Mouse (Mus musculus): ENCODE data around the gene Hsd17b13. TPM values are rescaled to one million over a fixed set of nuclear protein-coding genes. Genes with fewer than 3 reads are reported as not detected.

Hsd17b13 gene
- polyA plus RNA-seq, 1 experiment from 2014 or later: not detected

- no peak for ATAC-seq (ENCODE audit: insufficient read depth, low FRiP score, low TSS enrichment)
- no peaks in the 10 kb centered on the region for H3K9me3 ChIP-seq (ENCODE audit: control insufficient read depth, low read length)
- no peaks in the 10 kb centered on the region for H3K36me3 ChIP-seq (ENCODE audit: control insufficient read depth, insufficient read depth, low read length)
- no peak for DNase-seq (ENCODE audit: low spot score)
- no peak overlapping the region for H3K4me3 ChIP-seq (ENCODE audit: low read depth, low read length)
- H3K9ac ChIP-seq (ENCODE audit: low read length): no peak overlapping the region
- WGBS: 94% methylated on average over 7 of the region's 7 CpGs
- no peaks in the 10 kb centered on the region for H3K4me1 ChIP-seq (ENCODE audit: control insufficient read depth, insufficient read depth, low read length)
- H3K27me3 ChIP-seq (ENCODE audit: control insufficient read depth, insufficient read depth, low read length): no peaks in the 10 kb centered on the region
- H3K4me2 ChIP-seq (ENCODE audit: low read depth): no peak overlapping the region
- no peak overlapping the region for H3K27ac ChIP-seq (ENCODE audit: low read depth, low read length)
These were observed 33.1 kb upstream of the Hsd17b13 start for GRCm38 (mm10) chr5:104010261-104010660.

- DNase-seq (ENCODE audit: low spot score): no peak
- no peak overlapping the region for H3K27ac ChIP-seq (ENCODE audit: low read depth, low read length)
- H3K27me3 ChIP-seq (ENCODE audit: control insufficient read depth, insufficient read depth, low read length): no peaks in the 10 kb centered on the region
- no peaks in the 10 kb centered on the region for H3K36me3 ChIP-seq (ENCODE audit: control insufficient read depth, insufficient read depth, low read length)
- WGBS: 89% methylated on average over 3 of the region's 3 CpGs
- H3K9me3 ChIP-seq (ENCODE audit: control insufficient read depth, low read length): no peaks in the 10 kb centered on the region
- ATAC-seq (ENCODE audit: insufficient read depth, low FRiP score, low TSS enrichment): no peak
- no peak overlapping the region for H3K9ac ChIP-seq (ENCODE audit: low read length)
- H3K4me2 ChIP-seq (ENCODE audit: low read depth): no peak overlapping the region
- no peaks in the 10 kb centered on the region for H3K4me1 ChIP-seq (ENCODE audit: control insufficient read depth, insufficient read depth, low read length)
- no peak overlapping the region for H3K4me3 ChIP-seq (ENCODE audit: low read depth, low read length)
These were observed 32.2 kb upstream of the Hsd17b13 start for GRCm38 (mm10) chr5:104009421-104009820.

- no peak overlapping the region for H3K4me2 ChIP-seq (ENCODE audit: low read depth)
- H3K27me3 ChIP-seq (ENCODE audit: control insufficient read depth, insufficient read depth, low read length): no peaks in the 10 kb centered on the region
- no peak overlapping the region for H3K27ac ChIP-seq (ENCODE audit: low read depth, low read length)
- DNase-seq (ENCODE audit: low spot score) (no peak), ATAC-seq (ENCODE audit: insufficient read depth, low FRiP score, low TSS enrichment) (no peak)
- no peaks in the 10 kb centered on the region for H3K36me3 ChIP-seq (ENCODE audit: control insufficient read depth, insufficient read depth, low read length)
- 70% methylated on average over 5 of the region's 5 CpGs for WGBS
- H3K4me3 ChIP-seq (ENCODE audit: low read depth, low read length): no peak overlapping the region
- H3K9me3 ChIP-seq (ENCODE audit: control insufficient read depth, low read length): no peaks in the 10 kb centered on the region
- H3K4me1 ChIP-seq (ENCODE audit: control insufficient read depth, insufficient read depth, low read length): no peaks in the 10 kb centered on the region
- no peak overlapping the region for H3K9ac ChIP-seq (ENCODE audit: low read length)
These were observed 30.6 kb upstream of the Hsd17b13 start for GRCm38 (mm10) chr5:104007801-104008200.

GRCm38 (mm10) chr5:104006811-104007210 lies 29.6 kb upstream of the Hsd17b13 start:
- ATAC-seq (ENCODE audit: insufficient read depth, low FRiP score, low TSS enrichment) (no peak), DNase-seq (ENCODE audit: low spot score) (no peak)
- 74% methylated on average over 3 of the region's 3 CpGs for WGBS
- Histone ChIP-seq H3K4me3 (ENCODE audit: low read depth, low read length) (no peak overlapping the region), H3K4me1 (ENCODE audit: control insufficient read depth, insufficient read depth, low read length) (no peaks in the 10 kb centered on the region), H3K27ac (ENCODE audit: low read depth, low read length) (no peak overlapping the region), H3K9me3 (ENCODE audit: control insufficient read depth, low read length) (no peaks in the 10 kb centered on the region), H3K36me3 (ENCODE audit: control insufficient read depth, insufficient read depth, low read length) (no peaks in the 10 kb centered on the region), H3K27me3 (ENCODE audit: control insufficient read depth, insufficient read depth, low read length) (no peaks in the 10 kb centered on the region), H3K4me2 (ENCODE audit: low read depth) (no peak overlapping the region), H3K9ac (ENCODE audit: low read length) (no peak overlapping the region)

- WGBS: 96% methylated on average over 2 of the region's 2 CpGs
- H3K9me3 ChIP-seq (ENCODE audit: control insufficient read depth, low read length): no peaks in the 10 kb centered on the region
- H3K4me2 ChIP-seq (ENCODE audit: low read depth): no peak overlapping the region
- H3K9ac ChIP-seq (ENCODE audit: low read length): no peak overlapping the region
- no peaks in the 10 kb centered on the region for H3K27me3 ChIP-seq (ENCODE audit: control insufficient read depth, insufficient read depth, low read length)
- no peaks in the 10 kb centered on the region for H3K4me1 ChIP-seq (ENCODE audit: control insufficient read depth, insufficient read depth, low read length)
- no peaks in the 10 kb centered on the region for H3K36me3 ChIP-seq (ENCODE audit: control insufficient read depth, insufficient read depth, low read length)
- no peak overlapping the region for H3K4me3 ChIP-seq (ENCODE audit: low read depth, low read length)
- ATAC-seq (ENCODE audit: insufficient read depth, low FRiP score, low TSS enrichment) (no peak), DNase-seq (ENCODE audit: low spot score) (no peak)
- no peak overlapping the region for H3K27ac ChIP-seq (ENCODE audit: low read depth, low read length)
These were observed 26.7 kb upstream of the Hsd17b13 start for GRCm38 (mm10) chr5:104003955-104004354.

GRCm38 (mm10) chr5:104003256-104003931 lies 26.2 kb upstream of the Hsd17b13 start:
- H3K9ac ChIP-seq (ENCODE audit: low read length): no peak overlapping the region
- DNase-seq (ENCODE audit: low spot score): no peak
- peak overlapping the region; percentile 20 for H3K4me2 ChIP-seq (ENCODE audit: low read depth)
- H3K4me3 ChIP-seq (ENCODE audit: low read depth, low read length): no peak overlapping the region
- H3K27me3 ChIP-seq (ENCODE audit: control insufficient read depth, insufficient read depth, low read length): no peaks in the 10 kb centered on the region
- no peaks in the 10 kb centered on the region for H3K36me3 ChIP-seq (ENCODE audit: control insufficient read depth, insufficient read depth, low read length)
- 53% methylated on average over 15 of the region's 15 CpGs for WGBS
- H3K27ac ChIP-seq (ENCODE audit: low read depth, low read length): no peak overlapping the region
- H3K4me1 ChIP-seq (ENCODE audit: control insufficient read depth, insufficient read depth, low read length): no peaks in the 10 kb centered on the region
- ATAC-seq (ENCODE audit: insufficient read depth, low FRiP score, low TSS enrichment): no peak
- H3K9me3 ChIP-seq (ENCODE audit: control insufficient read depth, low read length): no peaks in the 10 kb centered on the region

- no peak overlapping the region for H3K4me3 ChIP-seq (ENCODE audit: low read depth, low read length)
- no peak overlapping the region for H3K27ac ChIP-seq (ENCODE audit: low read depth, low read length)
- peak overlapping the region; percentile 20 for H3K4me2 ChIP-seq (ENCODE audit: low read depth)
- no peaks in the 10 kb centered on the region for H3K4me1 ChIP-seq (ENCODE audit: control insufficient read depth, insufficient read depth, low read length)
- ATAC-seq (ENCODE audit: insufficient read depth, low FRiP score, low TSS enrichment) (no peak), DNase-seq (ENCODE audit: low spot score) (no peak)
- H3K27me3 ChIP-seq (ENCODE audit: control insufficient read depth, insufficient read depth, low read length): no peaks in the 10 kb centered on the region
- peak overlapping the region; percentile 10; the same call in 1 of the 2 replicates for H3K9ac ChIP-seq (ENCODE audit: low read length)
- H3K36me3 ChIP-seq (ENCODE audit: control insufficient read depth, insufficient read depth, low read length): no peaks in the 10 kb centered on the region
- 21% methylated on average over 18 of the region's 18 CpGs for WGBS
- H3K9me3 ChIP-seq (ENCODE audit: control insufficient read depth, low read length): no peaks in the 10 kb centered on the region
These were observed 25.5 kb upstream of the Hsd17b13 start for GRCm38 (mm10) chr5:104002549-104003255.

- Histone ChIP-seq H3K27ac (ENCODE audit: low read depth, low read length) (no peak overlapping the region), H3K4me1 (ENCODE audit: control insufficient read depth, insufficient read depth, low read length) (no peaks in the 10 kb centered on the region), H3K9me3 (ENCODE audit: control insufficient read depth, low read length) (no peaks in the 10 kb centered on the region), H3K4me3 (ENCODE audit: low read depth, low read length) (no peak overlapping the region), H3K36me3 (ENCODE audit: control insufficient read depth, insufficient read depth, low read length) (no peaks in the 10 kb centered on the region), H3K9ac (ENCODE audit: low read length) (no peak overlapping the region), H3K27me3 (ENCODE audit: control insufficient read depth, insufficient read depth, low read length) (no peaks in the 10 kb centered on the region), H3K4me2 (ENCODE audit: low read depth) (no peak overlapping the region)
- WGBS: 6% methylated on average over 5 of the region's 5 CpGs
- DNase-seq (ENCODE audit: low spot score) (peak; percentile 72), ATAC-seq (ENCODE audit: insufficient read depth, low FRiP score, low TSS enrichment) (no peak)
These were observed 22.5 kb upstream of the Hsd17b13 start for GRCm38 (mm10) chr5:103999738-104000137.

- Histone ChIP-seq H3K4me2 (ENCODE audit: low read depth) (no peak overlapping the region), H3K9me3 (ENCODE audit: control insufficient read depth, low read length) (no peaks in the 10 kb centered on the region), H3K27ac (ENCODE audit: low read depth, low read length) (no peak overlapping the region), H3K27me3 (ENCODE audit: control insufficient read depth, insufficient read depth, low read length) (no peaks in the 10 kb centered on the region), H3K36me3 (ENCODE audit: control insufficient read depth, insufficient read depth, low read length) (no peaks in the 10 kb centered on the region), H3K4me3 (ENCODE audit: low read depth, low read length) (no peak overlapping the region), H3K9ac (ENCODE audit: low read length) (no peak overlapping the region), H3K4me1 (ENCODE audit: control insufficient read depth, insufficient read depth, low read length) (no peaks in the 10 kb centered on the region)
- DNase-seq (ENCODE audit: low spot score) (no peak), ATAC-seq (ENCODE audit: insufficient read depth, low FRiP score, low TSS enrichment) (no peak)
- 81% methylated on average over 5 of the region's 5 CpGs for WGBS
These were observed 21.5 kb upstream of the Hsd17b13 start for GRCm38 (mm10) chr5:103998739-103999138.
